In genomic region chr13:76436426-76436825, GRCm38 (mm10) we compare ENCODE assay signal across 16 mouse cellular contexts. TPM values are rescaled to one million over a fixed set of nuclear protein-coding genes. Genes with fewer than 3 reads are reported as not detected.
DNase-seq lines count a peak whose midpoint lies in the region; ATAC-seq and TF ChIP-seq lines count a peak whose summit lies in the region.
"Had no signal": no experiment of that assay in that cellular context is flagged by ENCODE, and none has a peak within 500 bp of the region (broad histone marks: within the 10 kb centered on the region; RNA-seq: fewer than 3 reads in every experiment).

No protein-coding gene starts in this region.

- TF ChIP-seq CTCF in layer of hippocampus, adult 2 months (conservative IDR thresholded peaks at IDR 0.05): no peak

- H3K27me3 ChIP-seq in hindbrain, embryonic 11.5 days (ENCODE audit: control insufficient read depth, insufficient read depth, low read length): no peaks in the 10 kb centered on the region
- H3K27me3 ChIP-seq: embryonic facial prominence, embryonic 12.5 days; forebrain, embryonic 13.5 days; forebrain, embryonic 15.5 days had no signal

- H3K4me2 ChIP-seq in hindbrain, embryonic 11.5 days (replicated peaks; ENCODE audit: low read depth, low read length): no peak overlapping the region
- H3K4me2 ChIP-seq: embryonic facial prominence, embryonic 12.5 days; forebrain, embryonic 13.5 days; forebrain, embryonic 15.5 days had no signal

- H3K4me3 ChIP-seq in layer of hippocampus, adult 2 months: no peak overlapping the region
- no peak overlapping the region for H3K4me3 ChIP-seq in hindbrain, embryonic 11.5 days (ENCODE audit: low read depth, low read length)
- H3K4me3 ChIP-seq: embryonic facial prominence, embryonic 10.5 days; embryonic facial prominence, embryonic 12.5 days; forebrain, embryonic 13.5 days; forebrain, embryonic 15.5 days had no signal

- peak; percentile 49 for DNase-seq in cerebellum, adult 9-10 months
- DNase-seq in cerebellum, adult 11-12 months: no peak
- no peak for DNase-seq in layer of hippocampus, adult 2 months (ENCODE audit: low spot score in 2 of 2)
- DNase-seq in layer of hippocampus, adult 11-12 months (ENCODE audit: low spot score): no peak
- no peak for DNase-seq in hindbrain, embryonic 11.5 days (ENCODE audit: low spot score)
- DNase-seq: adrenal gland, adult 2 months; adrenal gland, postnatal 10 days; adrenal gland, postnatal 25 days; cerebellum, adult 11 months; cerebellum, postnatal 14 days; forebrain, postnatal 0 days had no signal

- H3K36me3 ChIP-seq in hindbrain, embryonic 11.5 days (ENCODE audit: control insufficient read depth, insufficient read depth, low read length): no peaks in the 10 kb centered on the region
- H3K36me3 ChIP-seq: embryonic facial prominence, embryonic 10.5 days; embryonic facial prominence, embryonic 12.5 days; forebrain, embryonic 15.5 days had no signal

- no peak overlapping the region for H3K9ac ChIP-seq in hindbrain, embryonic 11.5 days (ENCODE audit: low read depth, low read length)
- H3K9ac ChIP-seq: embryonic facial prominence, embryonic 12.5 days; forebrain, embryonic 13.5 days; forebrain, embryonic 15.5 days; forebrain, postnatal 0 days had no signal

- H3K27ac ChIP-seq in layer of hippocampus, adult 2 months: peak overlapping the region; percentile 57; the same call in 1 of the 2 replicates
- H3K27ac ChIP-seq in hindbrain, embryonic 11.5 days (ENCODE audit: low read depth, low read length): no peak overlapping the region
- H3K27ac ChIP-seq: embryonic facial prominence, embryonic 10.5 days; embryonic facial prominence, embryonic 12.5 days; forebrain, embryonic 13.5 days; forebrain, embryonic 15.5 days had no signal

- ATAC-seq in hindbrain, embryonic 11.5 days (ENCODE audit: low FRiP score): no peak
- ATAC-seq: forebrain, embryonic 13.5 days; forebrain, embryonic 15.5 days; forebrain, postnatal 0 days had no signal

- no peaks in the 10 kb centered on the region for H3K4me1 ChIP-seq in hindbrain, embryonic 11.5 days (replicated peaks; ENCODE audit: control insufficient read depth, insufficient read depth, low read length)
- H3K4me1 ChIP-seq: embryonic facial prominence, embryonic 10.5 days; embryonic facial prominence, embryonic 12.5 days; forebrain, embryonic 13.5 days; forebrain, embryonic 15.5 days had no signal

- no peaks in the 10 kb centered on the region for H3K9me3 ChIP-seq in hindbrain, embryonic 11.5 days (ENCODE audit: control insufficient read depth, low read length)
- H3K9me3 ChIP-seq: embryonic facial prominence, embryonic 10.5 days; embryonic facial prominence, embryonic 12.5 days; forebrain, embryonic 13.5 days; forebrain, embryonic 15.5 days had no signal

RNA-seq across cellular contexts. Expression of gene Mctp1, which starts 52.1 kb away (rescaled TPM):
- total RNA-seq in layer of hippocampus, adult 2 months (2021): 10 to 100 TPM; 56.1 to 62.0 TPM
- 2.4 and 3.4 TPM in 2 replicates for polyA plus RNA-seq in hindbrain, embryonic 11.5 days (2014; fragmentation: Nextera tagmentation; extraction: Ambion mirVana)
- total RNA-seq: MEL had no signal
